Mouse (Mus musculus): Measurements from ENCODE around the gene Tbc1d5. TPM values are rescaled to one million over a fixed set of nuclear protein-coding genes. Genes with fewer than 3 reads are reported as not detected.

Gene Tbc1d5
- polyA plus RNA-seq, 2 experiments = 2.9 to 3.2 TPM

DNA sequence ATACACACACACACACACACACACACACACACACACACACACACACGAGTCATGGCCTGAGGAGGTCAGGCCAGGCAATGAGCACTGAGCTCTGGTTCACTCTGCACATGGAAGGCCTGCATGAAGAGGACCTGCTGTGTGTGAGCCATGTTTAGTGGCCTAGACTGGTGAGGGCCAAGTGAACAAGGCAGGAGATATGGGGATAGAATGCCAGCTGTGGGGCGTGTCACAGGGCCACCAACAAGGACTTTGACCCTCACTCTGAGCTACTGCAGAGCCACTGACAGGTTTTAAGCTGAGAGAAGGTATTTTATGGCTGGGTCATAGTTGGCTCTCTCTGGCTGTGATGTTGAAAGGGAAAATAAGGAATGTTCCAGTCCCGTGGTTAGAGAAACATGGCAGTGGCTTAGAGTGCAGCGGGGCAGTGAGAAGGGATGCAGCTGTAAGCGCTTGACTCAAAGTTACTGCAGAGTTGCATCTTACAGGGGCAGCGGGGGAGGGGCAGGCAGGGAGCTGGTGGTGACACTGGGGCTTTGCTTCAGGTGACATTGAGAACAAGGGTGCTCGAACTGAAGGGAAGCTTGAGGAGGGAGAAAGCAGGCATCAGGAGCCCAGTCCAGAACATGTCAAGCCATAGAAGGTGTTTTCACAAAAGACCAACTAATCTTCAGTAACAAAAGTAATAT is 494.0 kb downstream of the Tbc1d5 start:
- no peak overlapping the region for H3K27ac ChIP-seq
- H3K9me3 ChIP-seq (ENCODE audit: control insufficient read depth, low read length) = no peaks in the 10 kb centered on the region
- no peaks in the 10 kb centered on the region for H3K27me3 ChIP-seq (ENCODE audit: control insufficient read depth, insufficient read depth, low read length)
- no peaks in the 10 kb centered on the region for H3K4me1 ChIP-seq (replicated peaks; ENCODE audit: control insufficient read depth in 2 of 2, insufficient read depth in 2 of 2, low read length in 1 of 2)
- no peak for ATAC-seq (ENCODE audit: insufficient read depth)
- no peak overlapping the region for H3K9ac ChIP-seq (replicated peaks)
- 58% methylated on average over 7 of the region's 7 CpGs for WGBS (ENCODE audit: insufficient replicate concordance)
- no peak overlapping the region for H3K4me3 ChIP-seq (ENCODE audit: insufficient read depth in 1 of 2, low read depth in 2 of 2, low read length in 2 of 2)
- no peaks in the 10 kb centered on the region for H3K36me3 ChIP-seq (replicated peaks; ENCODE audit: control insufficient read depth, insufficient read depth, low read depth)
- DNase-seq (ENCODE audit: low read depth in 3 of 3, low spot score in 3 of 3) = no peak
- H3K4me2 ChIP-seq (ENCODE audit: low read depth) = no peak overlapping the region
- TF ChIP-seq EP300 (IDR thresholded peaks at IDR 0.05; ENCODE audit: low read depth) (no peak), CTCF (IDR thresholded peaks at IDR 0.05; ENCODE audit: low read depth) (no peak)
